9 mouse cellular contexts compared by ENCODE assay signal in the genomic region with DNA sequence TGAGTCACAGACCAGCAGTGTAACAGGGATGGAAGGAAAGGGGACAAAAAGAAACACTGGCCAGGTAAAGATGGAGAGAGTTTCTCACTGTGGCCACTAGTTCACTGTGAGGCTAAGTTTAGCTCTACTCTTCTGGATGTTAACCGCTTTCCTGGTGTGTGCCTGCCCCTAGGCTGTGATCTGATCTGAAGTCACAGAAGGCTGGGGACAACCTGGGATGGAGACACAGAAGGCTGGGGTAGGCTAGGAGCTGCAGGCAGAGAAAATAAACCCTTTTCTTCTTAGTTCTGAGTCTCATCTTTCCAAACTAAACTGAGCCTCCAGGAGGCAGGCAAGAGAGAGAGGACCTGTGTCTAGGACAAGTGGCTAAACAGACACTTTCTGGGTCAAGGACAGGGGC. TPM values are rescaled to one million over a fixed set of nuclear protein-coding genes. Genes with fewer than 3 reads are reported as not detected.
A peak's percentile ranks its signal among the peaks of the same experiment; 100 is the strongest.
DNase-seq lines count a peak whose midpoint lies in the region; ATAC-seq and TF ChIP-seq lines count a peak whose summit lies in the region.
"Had no signal": no experiment of that assay in that cellular context is flagged by ENCODE, and none has a peak within 500 bp of the region (broad histone marks: within the 10 kb centered on the region; RNA-seq: fewer than 3 reads in every experiment).

No protein-coding gene starts in this region.

- no peak for TF ChIP-seq CTCF in liver, adult 2 months (IDR thresholded peaks at IDR 0.05; ENCODE audit: low read depth, low read length)

- no peaks in the 10 kb centered on the region for H3K27me3 ChIP-seq in liver, adult 2 months (ENCODE audit: control insufficient read depth, insufficient read depth, low read length)
- peaks cover 5% of the 10 kb centered on the region; the same call in 1 of the 2 replicates for H3K27me3 ChIP-seq in embryonic facial prominence, embryonic 14.5 days (replicated peaks; ENCODE audit: control insufficient read depth, insufficient read depth, low read length)
- H3K27me3 ChIP-seq in hindbrain, embryonic 16.5 days (replicated peaks; ENCODE audit: control insufficient read depth, insufficient read depth, low read length) = 0 out of 2 replicates have a peak, but pooled peaks cover 2% of the 10 kb centered on the region
- peaks cover 25% of the 10 kb centered on the region for H3K27me3 ChIP-seq in neural tube, embryonic 11.5 days (ENCODE audit: control insufficient read depth, insufficient read depth, low read length)

- H3K79me2 ChIP-seq in liver, adult 2 months (ENCODE audit: control insufficient read depth, insufficient read depth, low read length) = peaks cover 21% of the 10 kb centered on the region

- DNase-seq in liver, adult 2 months (ENCODE audit: extremely low read depth, low read depth, low spot score) = no peak
- DNase-seq in liver = no peak
- DNase-seq in embryonic facial prominence, embryonic 14.5 days (ENCODE audit: low spot score) = no peak
- no peak for DNase-seq in neural tube, embryonic 11.5 days (ENCODE audit: low spot score)
- DNase-seq in thymus, postnatal 25 days = no peak
- DNase-seq in kidney, postnatal 36 days = no peak
- DNase-seq in lung, postnatal 14 days = no peak
- DNase-seq: right cerebral cortex, adult 18-20 months had no signal

- TF ChIP-seq POLR2A in liver, adult 2 months (IDR thresholded peaks at IDR 0.05; ENCODE audit: extremely low read depth, insufficient read depth, low read length) = no peak

- peak overlapping the region; percentile 72 for H3K27ac ChIP-seq in liver, adult 2 months (replicated peaks; ENCODE audit: insufficient read depth, low read depth, low read length)
- H3K27ac ChIP-seq in embryonic facial prominence, embryonic 14.5 days (replicated peaks; ENCODE audit: low read depth, low read length) = peak overlapping the region; percentile 95
- peak overlapping the region; percentile 5; the same call in 1 of the 2 replicates for H3K27ac ChIP-seq in hindbrain, embryonic 16.5 days (ENCODE audit: low read depth, low read length)
- H3K27ac ChIP-seq in neural tube, embryonic 11.5 days (ENCODE audit: low read depth, low read length) = peak overlapping the region; percentile 9; the same call in 1 of the 2 replicates

- H3K4me2 ChIP-seq in embryonic facial prominence, embryonic 14.5 days (ENCODE audit: low read depth, low read length) = peak overlapping the region; percentile 86
- H3K4me2 ChIP-seq in hindbrain, embryonic 16.5 days (ENCODE audit: low read length) = no peak overlapping the region; the same call in 1 of the 2 replicates
- H3K4me2 ChIP-seq in neural tube, embryonic 11.5 days (ENCODE audit: low read depth) = peak overlapping the region; percentile 54

- H3K9ac ChIP-seq in liver, adult 2 months (ENCODE audit: low read depth, low read length) = no peak overlapping the region
- H3K9ac ChIP-seq in embryonic facial prominence, embryonic 14.5 days (ENCODE audit: low read depth, low read length) = peak overlapping the region; percentile 64
- no peak overlapping the region for H3K9ac ChIP-seq in hindbrain, embryonic 16.5 days (ENCODE audit: low read depth, low read length)
- no peak overlapping the region; the same call in 1 of the 2 replicates for H3K9ac ChIP-seq in neural tube, embryonic 11.5 days (ENCODE audit: low read length)

- H3K9me3 ChIP-seq in embryonic facial prominence, embryonic 14.5 days (ENCODE audit: control insufficient read depth, low read length) = no peaks in the 10 kb centered on the region
- H3K9me3 ChIP-seq in hindbrain, embryonic 16.5 days (ENCODE audit: control insufficient read depth, low read length) = no peaks in the 10 kb centered on the region
- H3K9me3 ChIP-seq in neural tube, embryonic 11.5 days (ENCODE audit: control insufficient read depth, low read length) = no peaks in the 10 kb centered on the region

- H3K36me3 ChIP-seq in liver, adult 2 months (ENCODE audit: control insufficient read depth, insufficient read depth, low read length) = no peaks in the 10 kb centered on the region; the same call in 1 of the 2 replicates
- peaks cover 10% of the 10 kb centered on the region; the same call in 1 of the 2 replicates for H3K36me3 ChIP-seq in embryonic facial prominence, embryonic 14.5 days (ENCODE audit: control insufficient read depth, insufficient read depth, low read length)
- no peaks in the 10 kb centered on the region for H3K36me3 ChIP-seq in hindbrain, embryonic 16.5 days (ENCODE audit: control insufficient read depth, insufficient read depth, low read length)
- no peaks in the 10 kb centered on the region for H3K36me3 ChIP-seq in neural tube, embryonic 11.5 days (ENCODE audit: control insufficient read depth, insufficient read depth, low read length)

- 46% methylated on average over 1 of the region's 1 CpGs for WGBS in liver, adult 2 months
- 21% methylated on average over 1 of the region's 1 CpGs for WGBS in embryonic facial prominence, embryonic 14.5 days
- WGBS in hindbrain, embryonic 16.5 days = 25% methylated on average over 1 of the region's 1 CpGs
- WGBS in neural tube, embryonic 11.5 days = 23% methylated on average over 1 of the region's 1 CpGs

- no peak for ATAC-seq in embryonic facial prominence, embryonic 14.5 days (ENCODE audit: low read depth)
- ATAC-seq in hindbrain, embryonic 16.5 days = no peak
- ATAC-seq in neural tube, embryonic 11.5 days (ENCODE audit: insufficient read depth, low FRiP score, low TSS enrichment) = no peak

- H3K4me1 ChIP-seq in liver, adult 2 months (ENCODE audit: control insufficient read depth, insufficient read depth, low read length) = peaks cover 62% of the 10 kb centered on the region
- H3K4me1 ChIP-seq in embryonic facial prominence, embryonic 14.5 days (ENCODE audit: control insufficient read depth, insufficient read depth, low read length) = peaks cover 72% of the 10 kb centered on the region
- peaks cover 60% of the 10 kb centered on the region for H3K4me1 ChIP-seq in hindbrain, embryonic 16.5 days (ENCODE audit: control insufficient read depth, insufficient read depth, low read depth, low read length)
- peaks cover 58% of the 10 kb centered on the region for H3K4me1 ChIP-seq in neural tube, embryonic 11.5 days (ENCODE audit: control insufficient read depth, insufficient read depth, low read length)

- H3K4me3 ChIP-seq in liver, adult 2 months (ENCODE audit: insufficient read depth, low read depth, low read length) = no peak overlapping the region
- H3K4me3 ChIP-seq in embryonic facial prominence, embryonic 14.5 days (ENCODE audit: low read depth, low read length) = peak overlapping the region; percentile 38; the same call in 1 of the 2 replicates
- H3K4me3 ChIP-seq in hindbrain, embryonic 16.5 days (ENCODE audit: low read length) = no peak overlapping the region
- H3K4me3 ChIP-seq in neural tube, embryonic 11.5 days (ENCODE audit: low read depth, low read length) = no peak overlapping the region

RNA-seq across cellular contexts. Expression of gene Socs3, which starts 5.6 kb away (rescaled TPM):
- total RNA-seq in liver, adult 2 months (2014; rRNA removed) = 2.0 and 2.4 TPM in 2 replicates
- polyA plus RNA-seq in liver, adult 2 months (2012; rRNA removed) = 4.0 and 7.5 TPM in 2 replicates
- 6.8 and 8.3 TPM in 2 replicates for polyA plus RNA-seq in embryonic facial prominence, embryonic 14.5 days (2014; fragmentation: Nextera tagmentation; extraction: Ambion mirVana)
- polyA plus RNA-seq in hindbrain, embryonic 16.5 days (2015; fragmentation: Nextera tagmentation; extraction: Ambion mirVana) = 7.5 and 8.9 TPM in 2 replicates
- polyA plus RNA-seq in neural tube, embryonic 11.5 days (2014; fragmentation: Nextera tagmentation; extraction: Ambion mirVana) = 3.7 and 5.1 TPM in 2 replicates

RNA-seq across cellular contexts. Expression of gene Pgs1, which starts 21.8 kb away (rescaled TPM):
- 4.7 and 5.0 TPM in 2 replicates for total RNA-seq in liver, adult 2 months (2014; rRNA removed)
- polyA plus RNA-seq in liver, adult 2 months (2012; rRNA removed) = 17.8 and 22.1 TPM in 2 replicates
- polyA plus RNA-seq in embryonic facial prominence, embryonic 14.5 days (2014; fragmentation: Nextera tagmentation; extraction: Ambion mirVana) = 31.0 and 34.7 TPM in 2 replicates
- 67.3 and 68.4 TPM in 2 replicates for polyA plus RNA-seq in hindbrain, embryonic 16.5 days (2015; fragmentation: Nextera tagmentation; extraction: Ambion mirVana)
- 40.9 and 45.9 TPM in 2 replicates for polyA plus RNA-seq in neural tube, embryonic 11.5 days (2014; fragmentation: Nextera tagmentation; extraction: Ambion mirVana)

Comparison
In these comparisons a context has a peak if more than half of its experiments do, and no peak if none do; other contexts are left out.
1. H3K27ac ChIP-seq: peak in every context shown above with its lines; median percentile 95 in embryonic facial prominence, embryonic 14.5 days; 72 in liver, adult 2 months; 9 in neural tube, embryonic 11.5 days; 5 in hindbrain, embryonic 16.5 days.